ENCODE assay signal across 14 mouse cellular contexts in the genomic region with DNA sequence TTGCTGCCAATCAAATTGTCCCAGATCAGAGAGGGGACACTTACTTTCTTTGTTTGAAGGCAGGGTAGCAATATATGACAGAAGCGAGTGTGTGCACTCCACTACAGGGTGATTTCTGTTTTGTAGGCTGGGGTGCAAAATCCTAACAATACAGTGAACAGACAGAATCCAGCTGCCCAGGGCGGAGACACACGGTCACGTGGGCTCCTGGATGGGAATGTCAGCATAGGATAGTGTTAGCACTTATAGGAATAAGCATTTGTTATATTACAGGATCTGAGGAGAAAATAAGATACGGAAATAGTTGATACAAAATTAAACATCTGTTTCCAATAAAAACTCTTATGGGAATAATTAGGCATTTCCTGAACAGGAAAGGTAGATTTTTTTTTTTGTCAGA.
DNase-seq lines count a peak whose midpoint lies in the region; ATAC-seq and TF ChIP-seq lines count a peak whose summit lies in the region.
"Had no signal": no experiment of that assay in that cellular context is flagged by ENCODE, and none has a peak within 500 bp of the region (broad histone marks: within the 10 kb centered on the region; RNA-seq: fewer than 3 reads in every experiment).

No protein-coding gene starts in this region.

- H3K79me2 ChIP-seq in C2C12 (ENCODE audit: control insufficient read depth, insufficient read depth): peaks cover 48% of the 10 kb centered on the region

- H3K4me1 ChIP-seq in heart, postnatal 0 days (ENCODE audit: control insufficient read depth, insufficient read depth): peaks cover 25% of the 10 kb centered on the region
- H3K4me1 ChIP-seq in embryonic facial prominence, embryonic 13.5 days: peaks cover 60% of the 10 kb centered on the region
- H3K4me1 ChIP-seq in limb, embryonic 13.5 days: peaks cover 39% of the 10 kb centered on the region
- peaks cover 21% of the 10 kb centered on the region for H3K4me1 ChIP-seq in midbrain, embryonic 10.5 days

- no peak for TF ChIP-seq CTCF in heart, postnatal 0 days (IDR thresholded peaks at IDR 0.05; ENCODE audit: low read depth)
- TF ChIP-seq CTCF in C2C12 (IDR thresholded peaks at IDR 0.05; ENCODE audit: control insufficient read depth, insufficient read depth, insufficient read length): no peak

- no peak for ATAC-seq in heart, postnatal 0 days (ENCODE audit: insufficient read depth, low read depth)
- no peak for ATAC-seq in embryonic facial prominence, embryonic 13.5 days (ENCODE audit: insufficient number of reproducible peaks, insufficient read depth, low FRiP score, low TSS enrichment, low read depth)
- 0 out of 2 replicates have a peak, but pooled peaks have one; percentile 45 for ATAC-seq in limb, embryonic 13.5 days (ENCODE audit: low FRiP score, low read depth)

- H3K79me3 ChIP-seq in C2C12 (ENCODE audit: low read depth): peaks cover 24% of the 10 kb centered on the region

- H3K9me3 ChIP-seq in heart, postnatal 0 days (replicated peaks; ENCODE audit: control insufficient read depth, low read length): no peaks in the 10 kb centered on the region
- H3K9me3 ChIP-seq in embryonic facial prominence, embryonic 13.5 days: no peaks in the 10 kb centered on the region
- no peaks in the 10 kb centered on the region for H3K9me3 ChIP-seq in limb, embryonic 13.5 days
- H3K9me3 ChIP-seq in midbrain, embryonic 10.5 days (replicated peaks): no peaks in the 10 kb centered on the region
- H3K9me3 ChIP-seq: hindbrain, embryonic 10.5 days; neural tube, embryonic 13.5 days had no signal

- no peak for TF ChIP-seq EP300 in heart, postnatal 0 days (IDR thresholded peaks at IDR 0.05; ENCODE audit: low read depth)

- no peak overlapping the region for H3K4me2 ChIP-seq in heart, postnatal 0 days (ENCODE audit: low read depth, low read length)
- peak overlapping the region; percentile 26 for H3K4me2 ChIP-seq in embryonic facial prominence, embryonic 13.5 days
- peak overlapping the region; percentile 35 for H3K4me2 ChIP-seq in limb, embryonic 13.5 days (replicated peaks)
- H3K4me2 ChIP-seq: neural tube, embryonic 13.5 days had no signal

- H3K36me3 ChIP-seq in heart, postnatal 0 days (replicated peaks; ENCODE audit: control insufficient read depth, insufficient read depth, low read length): no peaks in the 10 kb centered on the region
- peaks cover 6% of the 10 kb centered on the region for H3K36me3 ChIP-seq in C2C12 (ENCODE audit: control insufficient read depth, insufficient read depth)
- H3K36me3 ChIP-seq in embryonic facial prominence, embryonic 13.5 days: peaks cover 11% of the 10 kb centered on the region; the same call in 1 of the 2 replicates
- peaks cover 9% of the 10 kb centered on the region for H3K36me3 ChIP-seq in limb, embryonic 13.5 days
- H3K36me3 ChIP-seq in midbrain, embryonic 10.5 days: peaks cover 8% of the 10 kb centered on the region; the same call in 1 of the 2 replicates
- H3K36me3 ChIP-seq: neural tube, embryonic 13.5 days had no signal

- H3K27me3 ChIP-seq in heart, postnatal 0 days (ENCODE audit: control insufficient read depth, insufficient read depth, low read length): no peaks in the 10 kb centered on the region
- no peaks in the 10 kb centered on the region for H3K27me3 ChIP-seq in C2C12 (ENCODE audit: control insufficient read depth, insufficient read depth, insufficient read length)
- H3K27me3 ChIP-seq in embryonic facial prominence, embryonic 13.5 days: no peaks in the 10 kb centered on the region
- H3K27me3 ChIP-seq in limb, embryonic 13.5 days: no peaks in the 10 kb centered on the region
- no peaks in the 10 kb centered on the region for H3K27me3 ChIP-seq in midbrain, embryonic 10.5 days (ENCODE audit: low read depth, poor library complexity, severe bottlenecking)
- H3K27me3 ChIP-seq: CH12.LX; neural tube, embryonic 13.5 days had no signal

- no peak overlapping the region for H3ac ChIP-seq in C2C12 (ENCODE audit: control insufficient read depth, insufficient read length, low read depth)

- H3K9ac ChIP-seq in heart, postnatal 0 days (replicated peaks; ENCODE audit: low read depth, low read length): no peak overlapping the region
- H3K9ac ChIP-seq in embryonic facial prominence, embryonic 13.5 days: no peak overlapping the region
- H3K9ac ChIP-seq in limb, embryonic 13.5 days: no peak overlapping the region
- H3K9ac ChIP-seq: neural tube, embryonic 13.5 days had no signal

- no peak for DNase-seq in heart, postnatal 0 days (ENCODE audit: low spot score)
- DNase-seq in heart, adult 18-20 months: no peak
- no peak for DNase-seq in adrenal gland, postnatal 10 days
- no peak for DNase-seq in midbrain, embryonic 10.5 days (ENCODE audit: low spot score)
- DNase-seq: adrenal gland, adult 2 months; kidney, postnatal 36 days; midbrain, embryonic 14.5 days; right cerebral cortex, postnatal 25 days had no signal

- WGBS in heart, postnatal 0 days: 47% methylated on average over 5 of the region's 5 CpGs
- 19% methylated on average over 5 of the region's 5 CpGs for WGBS in embryonic facial prominence, embryonic 13.5 days
- 18% methylated on average over 5 of the region's 5 CpGs for WGBS in limb, embryonic 13.5 days
- 90% methylated on average over 5 of the region's 5 CpGs for WGBS in midbrain, embryonic 10.5 days

- H3K4me3 ChIP-seq in heart, postnatal 0 days (ENCODE audit: low read depth, low read length): no peak overlapping the region
- H3K4me3 ChIP-seq in C2C12 (ENCODE audit: insufficient read depth, poor library complexity, severe bottlenecking): no peak overlapping the region
- no peak overlapping the region for H3K4me3 ChIP-seq in embryonic facial prominence, embryonic 13.5 days
- H3K4me3 ChIP-seq in limb, embryonic 13.5 days: no peak overlapping the region
- no peak overlapping the region for H3K4me3 ChIP-seq in midbrain, embryonic 10.5 days
- H3K4me3 ChIP-seq: hindbrain, embryonic 10.5 days; neural tube, embryonic 13.5 days had no signal

- 0 out of 2 replicates have a peak overlapping the region, but pooled peaks have one; percentile 48 for H3K27ac ChIP-seq in heart, postnatal 0 days (ENCODE audit: low read depth)
- peak overlapping the region; percentile 75 for H3K27ac ChIP-seq in embryonic facial prominence, embryonic 13.5 days
- H3K27ac ChIP-seq in limb, embryonic 13.5 days: peak overlapping the region; percentile 65; the same call in 1 of the 2 replicates
- H3K27ac ChIP-seq in midbrain, embryonic 10.5 days (replicated peaks): no peak overlapping the region

TF ChIP-seq in C2C12, 6 proteins besides CTCF, POLR2A, EP300 and RAD21:
- TF ChIP-seq USF1 (IDR thresholded peaks at IDR 0.05; ENCODE audit: low read depth) (peak; percentile 59), MAX (IDR thresholded peaks at IDR 0.05) (no peak)
